Mouse (Mus musculus): Measurements from ENCODE around the gene Lfng. TPM values are rescaled to one million over a fixed set of nuclear protein-coding genes. Genes with fewer than 3 reads are reported as not detected.

The Lfng gene
- total RNA-seq, 2 experiments from 2014 or later: 18.1 to 22.4 TPM

GRCm38 (mm10) chr5:140652587-140652986 lies 45.5 kb downstream of the Lfng start:
- DNase-seq: peak in 1 of 2 experiments; percentile 60
- intact Hi-C loops (cut with DNase I): no loop called here

GRCm38 (mm10) chr5:140654096-140654845 lies 47.2 kb downstream of the Lfng start:
- intact Hi-C loops (cut with DNase I): no loop called here

DNA sequence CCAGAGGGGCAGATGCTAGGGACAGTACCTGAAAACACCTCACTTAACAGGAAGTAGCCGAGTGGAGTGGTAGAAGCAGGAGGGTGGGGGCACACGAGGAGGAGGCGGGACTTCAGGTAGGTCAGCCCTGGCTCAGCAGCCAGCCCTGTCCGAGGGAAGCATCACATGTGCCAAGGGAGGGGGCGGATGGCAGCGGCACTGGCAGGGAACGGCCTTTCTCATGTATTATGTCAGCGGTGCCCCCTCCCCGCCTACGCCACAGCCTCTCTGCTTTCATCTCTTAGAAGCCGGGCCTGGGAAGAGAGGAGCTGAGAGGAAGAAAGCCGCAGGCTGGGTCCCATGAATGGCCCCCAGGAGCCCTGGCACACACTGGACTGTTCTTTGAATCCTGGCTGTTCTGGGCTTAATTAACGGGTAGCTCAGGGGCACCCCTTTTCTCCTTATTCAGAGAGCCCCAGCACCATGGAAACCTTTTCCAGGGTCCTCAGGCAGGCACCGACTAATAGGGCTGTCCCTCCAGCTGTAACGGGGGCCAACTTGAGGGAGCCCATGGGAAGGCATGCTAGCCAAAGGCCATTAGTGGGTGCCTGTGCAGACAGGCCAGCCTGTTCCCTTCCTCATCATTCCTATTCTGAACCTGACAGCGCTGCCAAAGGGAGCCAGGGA lies 52.6 kb downstream of the Lfng start:
- intact Hi-C loops (cut with DNase I): no loop called here
- no peak for DNase-seq

More at GRCm38 (mm10) chr5:140654096-140654845, 47.2 kb downstream of the Lfng start:
- no peak for DNase-seq

DNA sequence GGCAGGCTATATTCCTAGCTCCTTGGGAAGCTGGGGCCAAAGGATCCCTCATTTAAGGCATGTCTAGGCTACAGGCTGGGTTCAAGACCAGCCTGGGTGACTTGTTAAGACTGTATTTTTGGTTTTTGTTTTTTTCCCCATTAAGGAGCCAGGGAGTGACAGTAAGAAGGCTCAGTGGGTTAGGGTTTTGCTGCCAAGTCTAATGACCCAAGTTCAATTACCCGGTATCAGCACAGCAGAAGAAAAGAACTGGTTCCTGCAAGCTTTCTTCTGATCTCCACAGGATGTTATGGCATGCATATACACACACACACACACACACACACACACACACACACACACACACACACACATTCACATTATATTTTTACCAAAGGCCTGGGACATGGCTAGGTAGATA lies 53.3 kb downstream of the Lfng start:
- intact Hi-C loops (cut with DNase I): no loop called here

DNA sequence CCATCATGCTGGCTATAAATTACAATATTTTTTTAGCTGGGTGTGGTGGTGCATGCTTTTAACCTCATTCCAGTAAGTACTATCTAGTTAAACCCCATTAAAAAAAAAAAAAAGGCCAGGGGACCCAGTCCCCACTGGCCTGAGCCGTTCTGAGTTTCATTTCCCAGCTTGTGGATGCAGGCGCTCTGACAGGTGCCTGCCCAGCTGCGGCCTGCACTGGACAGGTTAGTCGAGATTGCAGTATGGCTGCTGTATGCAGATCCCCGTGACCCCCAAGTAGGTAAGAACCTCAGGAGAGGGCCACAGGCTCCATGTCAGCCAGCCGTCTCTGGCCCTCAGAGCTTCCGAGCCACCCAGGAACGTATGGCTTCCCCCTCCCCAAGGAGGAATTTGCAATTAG lies 54.3 kb downstream of the Lfng start:
- intact Hi-C loops (cut with DNase I): no loop called here
- DNase-seq: no peak

More for the DNA sequence above, 53.3 kb downstream of the Lfng start:
- no peak for DNase-seq

DNA sequence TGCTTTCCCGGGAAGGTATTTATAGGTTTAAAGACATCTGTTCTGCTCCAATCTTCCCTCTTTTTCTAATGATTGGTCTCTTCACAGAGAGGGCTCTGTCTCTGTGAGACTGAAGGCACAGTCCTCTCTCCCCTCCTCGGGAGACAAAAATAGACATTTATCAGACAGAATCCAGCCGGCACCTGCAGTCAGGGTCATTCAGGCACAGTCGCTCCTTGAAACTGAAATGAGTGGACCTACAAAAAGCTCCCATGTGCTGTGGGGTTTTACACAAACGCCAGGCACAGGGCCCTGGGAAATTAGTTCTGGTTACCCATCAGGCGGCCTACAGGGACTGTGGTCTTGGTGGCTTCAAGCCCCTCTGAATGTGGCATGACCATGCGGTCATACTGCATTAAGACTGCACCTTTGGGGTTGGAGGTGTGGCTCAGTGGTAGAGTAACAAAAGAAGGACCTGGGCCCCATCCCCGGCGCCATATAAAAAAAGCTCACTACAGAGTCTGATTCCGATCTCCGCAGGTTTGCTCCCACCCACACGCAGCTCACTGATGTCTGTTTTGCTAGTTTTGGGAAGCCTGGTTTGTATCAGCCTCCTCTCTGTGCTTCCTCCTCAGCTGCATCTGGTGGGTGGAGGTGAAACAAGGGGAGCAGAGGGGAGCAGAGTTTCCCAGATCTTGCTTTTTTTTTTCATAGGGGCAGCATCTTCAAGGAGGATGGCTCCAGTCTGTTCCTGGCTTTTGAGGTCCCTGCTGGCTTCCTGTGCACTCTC lies 54.9 kb downstream of the Lfng start:
- DNase-seq: no peak
- intact Hi-C loops (cut with DNase I): no loop called here

DNA sequence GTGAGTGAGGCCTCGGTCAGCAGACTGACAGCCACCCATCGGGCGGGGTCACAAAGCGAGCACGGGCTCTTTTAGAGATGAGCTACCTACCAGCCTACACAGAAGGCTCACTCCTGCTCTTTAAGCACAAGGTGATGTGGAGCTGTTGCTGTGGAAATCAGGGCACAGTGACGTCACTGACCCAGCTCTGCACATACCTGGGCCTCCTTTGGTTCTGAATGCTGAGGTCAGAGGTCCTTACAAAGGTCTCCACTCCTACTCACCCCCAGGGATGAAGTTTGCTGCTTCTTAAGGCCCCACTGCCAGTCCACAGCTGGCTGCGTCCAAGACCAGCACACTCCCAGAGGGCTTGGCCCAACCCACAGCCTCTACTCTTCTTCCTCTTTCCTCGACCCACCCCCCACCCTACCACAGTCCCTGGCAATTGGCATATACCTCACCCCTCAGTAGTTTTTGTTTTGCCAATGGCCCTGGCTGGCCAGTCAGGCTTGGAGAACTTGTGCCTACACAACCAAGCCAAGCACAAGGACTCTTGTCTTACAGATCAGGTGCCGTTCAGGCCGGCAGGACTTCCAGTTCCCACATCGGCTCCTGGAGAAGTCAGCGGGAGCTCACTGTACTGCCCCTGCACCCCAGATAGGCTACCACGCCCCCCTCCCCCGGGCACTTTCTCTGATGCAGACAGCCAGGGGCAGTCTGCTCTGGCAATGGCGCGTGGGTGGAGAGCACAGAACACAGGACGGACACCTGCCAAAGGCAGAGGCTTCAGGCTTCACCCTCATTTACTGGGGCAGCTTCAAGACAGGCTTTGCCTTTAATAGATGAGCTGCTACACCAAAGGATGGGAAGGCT lies 55.8 kb downstream of the Lfng start:
- no peak for DNase-seq
- intact Hi-C loops (cut with DNase I): no loop called here

DNA sequence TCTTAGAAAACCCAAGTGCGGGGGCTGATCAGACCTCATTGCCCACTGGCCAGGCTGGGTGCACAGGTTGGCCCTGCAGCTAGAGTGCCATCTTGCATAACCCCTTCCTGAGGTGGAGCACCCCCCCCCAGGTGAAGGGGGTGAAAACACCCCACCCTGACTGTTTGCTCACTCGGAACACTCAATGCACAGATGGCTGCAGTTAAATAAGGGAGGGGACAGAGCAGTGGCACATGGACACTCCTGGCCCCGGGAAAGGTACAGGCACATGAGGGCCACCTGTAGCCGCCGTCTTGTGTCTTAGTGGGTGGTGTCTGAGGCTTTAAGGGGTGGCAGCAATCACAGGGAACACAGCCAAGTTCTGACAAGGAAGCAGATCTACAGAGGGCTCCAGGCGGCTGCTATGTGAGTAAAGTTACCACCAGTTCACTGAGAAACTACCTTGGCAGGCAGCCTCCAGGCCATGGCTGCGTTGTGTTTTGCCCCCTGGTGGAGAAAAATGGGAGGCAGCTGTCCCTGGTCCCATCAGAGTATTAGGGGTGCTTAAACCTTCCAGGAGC lies 56.6 kb downstream of the Lfng start:
- peak; percentile 70 to 86 for DNase-seq
- intact Hi-C loops (cut with DNase I): loop anchor here (2.0 kb wide), 2 partner anchors 35 to 123 kb away; no protein-coding TSS in a partner anchor

Other genes with a start within 250 kb of the Lfng start
- gene Snx8, start 218.1 kb upstream of the Lfng start, total RNA-seq (2021): 10 to 100 TPM; 14.6 to 16.2 TPM
- 10 to 100 TPM; 86.5 to 88.7 TPM for gene Eif3b, start 188.0 kb upstream of the Lfng start, total RNA-seq (2021)
- gene Gm4869, start 161.7 kb upstream of the Lfng start, total RNA-seq (2021): not detected
- 1 to 10 TPM; 6.7 to 6.8 TPM for gene Chst12, start 101.8 kb upstream of the Lfng start, total RNA-seq (2021)
- not detected for gene Grifin, start 42.2 kb upstream of the Lfng start, total RNA-seq (2021)
- 10 to 100 TPM; 31.6 to 31.9 TPM for gene Ttyh3, start 41.7 kb downstream of the Lfng start, total RNA-seq (2021)
- 10 to 100 TPM in 1 of 2 experiments, 1 to 10 TPM in 1; 8.1 to 10.2 TPM for gene Iqce, start 95.1 kb downstream of the Lfng start, total RNA-seq (2021)
- 10 to 100 TPM in 1 of 2 experiments, 1 to 10 TPM in 1; 8.6 to 10.8 TPM for gene Brat1, start 97.7 kb downstream of the Lfng start, total RNA-seq (2021)
- under 1 TPM; 0.46 to 0.65 TPM for gene Amz1, start 116.8 kb downstream of the Lfng start, total RNA-seq (2021)
- 10 to 100 TPM; 80.5 to 84.2 TPM for gene Gna12, start 223.1 kb downstream of the Lfng start, total RNA-seq (2021)

Data from heart, postnatal 14 days (tissue).